Mouse (Mus musculus) hindbrain, embryonic 16.5 days (tissue): Measurements from ENCODE around the gene Tacc2. TPM values are rescaled to one million over a fixed set of nuclear protein-coding genes. Genes with fewer than 3 reads are reported as not detected.
A peak's percentile ranks its signal among the peaks of the same experiment; 100 is the strongest.

Source experiments
- ATAC-seq: fragments of 200-750 bp; cut with Nextera tagmentation; 2 replicates; pipeline ENCODE4 v1.8.0; 2017; ENCODE audit warnings: moderate TSS enrichment, moderate library complexity
- H3K27ac ChIP-seq: fragments of 300-500 bp; sonication (generic); 2 replicates; pipeline ENCODE4 v1.5.1; 2014; ENCODE audit warnings: low read depth, mild to moderate bottlenecking, control low read depth, low read length, moderate library complexity
- H3K27me3 ChIP-seq: fragments of 300-500 bp; sonication (generic); replicated peaks from 2 replicates; pipeline ENCODE4 v1.6.1; 2014; ENCODE audit warnings: low read length; ENCODE audit not compliant: control insufficient read depth, insufficient read depth
- H3K36me3 ChIP-seq: fragments of 300-500 bp; sonication (generic); 2 replicates; pipeline ENCODE4 v1.6.1; 2014; ENCODE audit warnings: mild to moderate bottlenecking, low read length, moderate library complexity, mixed read lengths; ENCODE audit not compliant: control insufficient read depth, insufficient read depth
- H3K4me1 ChIP-seq: fragments of 300-500 bp; sonication (generic); 2 replicates; pipeline ENCODE4 v1.6.1; 2014; ENCODE audit warnings: low read depth, low read length; ENCODE audit not compliant: control insufficient read depth, insufficient read depth
- H3K4me2 ChIP-seq: fragments of 300-500 bp; sonication (generic); 2 replicates; pipeline ENCODE4 v1.6.1; 2014; ENCODE audit warnings: mild to moderate bottlenecking, low read length, control low read depth, moderate library complexity
- H3K4me3 ChIP-seq: fragments of 300-500 bp; sonication (generic); 2 replicates; pipeline ENCODE4 v1.5.1; 2014; ENCODE audit warnings: mild to moderate bottlenecking, low read length, control low read depth, moderate library complexity
- H3K9ac ChIP-seq: fragments of 300-500 bp; sonication (generic); 2 replicates; pipeline ENCODE4 v1.6.1; 2014; ENCODE audit warnings: low read depth, mild to moderate bottlenecking, control low read depth, low read length, moderate library complexity
- H3K9me3 ChIP-seq: fragments of 300-500 bp; sonication (generic); 2 replicates; pipeline ENCODE4 v1.6.1; 2014; ENCODE audit warnings: mild to moderate bottlenecking, low read length, moderate library complexity; ENCODE audit not compliant: control insufficient read depth
- WGBS: fragments of 180-500 bp; shearing (Covaris S2); extraction: QIAGEN DNeasy Blood & Tissue Kit; methylation state at CpG from one replicate; pipeline ENCODE4 v1.1.7; 2014; 5-methylcytosine and 5-hydroxymethylcytosine counted together
- polyA plus RNA-seq: library from polyadenylated mRNA; unstranded; fragments of >200 nt; fragmentation: Nextera tagmentation; extraction: Ambion mirVana; gene quantifications from 2 replicates; pipeline ENCODE4 v1.2.1, GENCODE M21; 2015

The Tacc2 gene
- polyA plus RNA-seq, 1 experiment from 2014 or later, result 49.7 TPM

- no peak for ATAC-seq
- H3K9me3 ChIP-seq, result no peaks in the 10 kb centered on the region
- peaks cover 11% of the 10 kb centered on the region for H3K36me3 ChIP-seq
- H3K9ac ChIP-seq, result peak overlapping the region; percentile 95
- H3K4me2 ChIP-seq, result peak overlapping the region; percentile 89
- peak overlapping the region; percentile 94 for H3K4me3 ChIP-seq
- WGBS, result 5% methylated on average over 7 of the region's 7 CpGs
- H3K27ac ChIP-seq, result peak overlapping the region; percentile 98
- H3K4me1 ChIP-seq, result peaks cover 15% of the 10 kb centered on the region
- no peaks in the 10 kb centered on the region for H3K27me3 ChIP-seq
Measured at GRCm38 (mm10) chr7:130546421-130546790, 30.8 kb upstream of the Tacc2 start.

- under 1% methylated on average over 81 of the region's 84 CpGs for WGBS
- H3K27me3 ChIP-seq, result no peaks in the 10 kb centered on the region
Measured at GRCm38 (mm10) chr7:130546791-130547484, 30.3 kb upstream of the Tacc2 start.

GRCm38 (mm10) chr7:130547635-130548175 lies 29.5 kb upstream of the Tacc2 start:
- no peaks in the 10 kb centered on the region for H3K27me3 ChIP-seq
- peak overlapping the region; percentile 89 for H3K4me2 ChIP-seq
- no peaks in the 10 kb centered on the region for H3K9me3 ChIP-seq
- no peak for ATAC-seq
- H3K4me3 ChIP-seq, result peak overlapping the region; percentile 94; the same call in 1 of the 2 replicates
- H3K27ac ChIP-seq, result peak overlapping the region; percentile 98
- H3K4me1 ChIP-seq, result peaks cover 15% of the 10 kb centered on the region
- 88% methylated on average over 12 of the region's 12 CpGs for WGBS
- H3K9ac ChIP-seq, result no peak overlapping the region
- H3K36me3 ChIP-seq, result peaks cover 5% of the 10 kb centered on the region

More at GRCm38 (mm10) chr7:130546791-130547484, 30.3 kb upstream of the Tacc2 start:
- Histone ChIP-seq H3K36me3 (peaks cover 11% of the 10 kb centered on the region), H3K4me1 (peaks cover 15% of the 10 kb centered on the region), H3K27ac (peak overlapping the region; percentile 98), H3K9me3 (no peaks in the 10 kb centered on the region), H3K9ac (peak overlapping the region; percentile 95), H3K4me3 (peak overlapping the region; percentile 94), H3K4me2 (peak overlapping the region; percentile 89)
- peak; percentile 97 for ATAC-seq

GRCm38 (mm10) chr7:130552780-130553179 lies 24.5 kb upstream of the Tacc2 start:
- H3K4me1 ChIP-seq, result no peaks in the 10 kb centered on the region; the same call in 1 of the 2 replicates
- H3K36me3 ChIP-seq, result no peaks in the 10 kb centered on the region
- no peaks in the 10 kb centered on the region for H3K9me3 ChIP-seq
- H3K4me2 ChIP-seq, result no peak overlapping the region
- H3K9ac ChIP-seq, result no peak overlapping the region
- WGBS, result 51% methylated on average over 5 of the region's 5 CpGs
- no peak overlapping the region for H3K4me3 ChIP-seq
- no peak for ATAC-seq
- H3K27me3 ChIP-seq, result no peaks in the 10 kb centered on the region
- no peak overlapping the region for H3K27ac ChIP-seq

- Histone ChIP-seq H3K4me2 (no peak overlapping the region), H3K9me3 (no peaks in the 10 kb centered on the region), H3K4me3 (no peak overlapping the region), H3K9ac (no peak overlapping the region), H3K27ac (no peak overlapping the region), H3K36me3 (no peaks in the 10 kb centered on the region), H3K27me3 (no peaks in the 10 kb centered on the region), H3K4me1 (no peaks in the 10 kb centered on the region; the same call in 1 of the 2 replicates)
- 67% methylated on average over 4 of the region's 4 CpGs for WGBS
- no peak for ATAC-seq
Measured at GRCm38 (mm10) chr7:130553321-130553720, 23.9 kb upstream of the Tacc2 start.

- H3K4me2 ChIP-seq, result no peak overlapping the region
- H3K36me3 ChIP-seq, result no peaks in the 10 kb centered on the region
- no peaks in the 10 kb centered on the region for H3K27me3 ChIP-seq
- no peak for ATAC-seq
- no peak overlapping the region for H3K9ac ChIP-seq
- H3K4me1 ChIP-seq, result no peaks in the 10 kb centered on the region; the same call in 1 of the 2 replicates
- WGBS, result 46% methylated on average over 5 of the region's 5 CpGs
- no peak overlapping the region for H3K4me3 ChIP-seq
- no peak overlapping the region for H3K27ac ChIP-seq
- no peaks in the 10 kb centered on the region for H3K9me3 ChIP-seq
Measured at GRCm38 (mm10) chr7:130555597-130555996, 21.6 kb upstream of the Tacc2 start.

- Histone ChIP-seq H3K4me3 (no peak overlapping the region), H3K27me3 (no peaks in the 10 kb centered on the region), H3K4me1 (no peaks in the 10 kb centered on the region; the same call in 1 of the 2 replicates), H3K36me3 (no peaks in the 10 kb centered on the region), H3K9ac (no peak overlapping the region), H3K9me3 (no peaks in the 10 kb centered on the region), H3K4me2 (no peak overlapping the region), H3K27ac (no peak overlapping the region)
- ATAC-seq, result no peak
- 84% methylated on average over 4 of the region's 4 CpGs for WGBS
Measured at GRCm38 (mm10) chr7:130558592-130558991, 18.6 kb upstream of the Tacc2 start.

GRCm38 (mm10) chr7:130560933-130561332 lies 16.3 kb upstream of the Tacc2 start:
- ATAC-seq, result no peak
- no peak overlapping the region for H3K9ac ChIP-seq
- whole genome bisulfite sequencing, result 81% methylated on average over 1 of the region's 1 CpGs
- no peak overlapping the region for H3K27ac ChIP-seq
- no peak overlapping the region for H3K4me2 ChIP-seq
- H3K4me3 ChIP-seq, result no peak overlapping the region
- H3K27me3 ChIP-seq, result no peaks in the 10 kb centered on the region
- no peaks in the 10 kb centered on the region for H3K4me1 ChIP-seq
- no peaks in the 10 kb centered on the region for H3K36me3 ChIP-seq
- no peaks in the 10 kb centered on the region for H3K9me3 ChIP-seq

GRCm38 (mm10) chr7:130563276-130563675 lies 14.0 kb upstream of the Tacc2 start:
- H3K4me1 ChIP-seq, result no peaks in the 10 kb centered on the region
- no peak overlapping the region for H3K4me3 ChIP-seq
- H3K4me2 ChIP-seq, result no peak overlapping the region
- no peak for ATAC-seq
- H3K36me3 ChIP-seq, result no peaks in the 10 kb centered on the region
- 86% methylated on average over 4 of the region's 4 CpGs for WGBS
- H3K9me3 ChIP-seq, result no peaks in the 10 kb centered on the region
- no peaks in the 10 kb centered on the region for H3K27me3 ChIP-seq
- H3K27ac ChIP-seq, result no peak overlapping the region
- H3K9ac ChIP-seq, result no peak overlapping the region
